Mouse (Mus musculus) E14TG2a.4 (cell line): ENCODE measurements at regions not wholly inside any gene's neighbourhood (a gene's known extent, or its start where the extent isn't known, plus 50 kb on each side); places are given as distances from the start of the nearest gene placed in this dataset.
A peak's percentile ranks its signal among the peaks of the same experiment; 100 is the strongest.

Source experiments
- H3K27me3 ChIP-seq: 2 replicates; pipeline ENCODE4 v1.6.1; 2014; ENCODE audit warnings: low read length, control low read depth; ENCODE audit not compliant: insufficient read depth
- H3K36me3 ChIP-seq: 2 replicates; pipeline ENCODE4 v1.6.1; 2014; ENCODE audit warnings: low read length, control low read depth; ENCODE audit not compliant: insufficient read depth
- H3K4me1 ChIP-seq: replicated peaks from 2 replicates; pipeline ENCODE4 v1.6.1; 2014; ENCODE audit warnings: low read depth, low read length, control low read depth
- H3K4me3 ChIP-seq: replicated peaks from 2 replicates; pipeline ENCODE4 v1.5.1; 2014; ENCODE audit warnings: mild to moderate bottlenecking, low read length
- H3K9me3 ChIP-seq: 2 replicates; pipeline ENCODE4 v1.6.1; 2014; ENCODE audit warnings: low read length, control low read depth
- CTCF ChIP-seq: conservative IDR thresholded peaks from 2 replicates; pipeline ENCODE4 v1.5.1; 2014; ENCODE audit warnings: low read length
- NANOG ChIP-seq: IDR thresholded peaks from 2 replicates; pipeline ENCODE4 v1.6.1; 2014; ENCODE audit warnings: borderline replicate concordance, low read length, mixed read lengths
- POU5F1 ChIP-seq: IDR thresholded peaks from 2 replicates; pipeline ENCODE4 v1.6.1; 2014; ENCODE audit warnings: low read length, borderline replicate concordance

DNA sequence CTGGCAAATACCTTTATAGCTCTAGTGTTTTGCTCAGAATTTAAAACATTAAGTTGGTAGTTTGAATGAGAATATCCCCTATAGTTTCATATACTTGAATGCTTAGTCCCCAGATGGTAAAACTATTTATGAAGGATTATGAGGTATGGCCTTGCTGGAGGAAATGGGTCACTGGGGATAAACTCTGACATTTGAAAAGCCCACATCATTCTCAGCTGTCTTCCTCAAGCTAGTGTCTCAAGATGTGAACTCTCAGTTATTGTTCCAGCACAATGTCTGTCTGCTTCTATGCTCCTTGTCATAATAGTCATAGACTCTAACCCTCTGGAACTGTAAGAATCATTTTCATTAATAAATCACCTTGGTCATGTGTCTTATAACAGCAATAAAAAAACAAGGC is 2004.1 kb upstream of the Gm8797 start:
- Histone ChIP-seq H3K4me3 (no peak overlapping the region), H3K4me1 (no peaks in the 10 kb centered on the region), H3K36me3 (no peaks in the 10 kb centered on the region), H3K27me3 (no peaks in the 10 kb centered on the region), H3K9me3 (no peaks in the 10 kb centered on the region)
- no peak for TF ChIP-seq POU5F1
- TF ChIP-seq NANOG, result no peak
- no peak for TF ChIP-seq CTCF

DNA sequence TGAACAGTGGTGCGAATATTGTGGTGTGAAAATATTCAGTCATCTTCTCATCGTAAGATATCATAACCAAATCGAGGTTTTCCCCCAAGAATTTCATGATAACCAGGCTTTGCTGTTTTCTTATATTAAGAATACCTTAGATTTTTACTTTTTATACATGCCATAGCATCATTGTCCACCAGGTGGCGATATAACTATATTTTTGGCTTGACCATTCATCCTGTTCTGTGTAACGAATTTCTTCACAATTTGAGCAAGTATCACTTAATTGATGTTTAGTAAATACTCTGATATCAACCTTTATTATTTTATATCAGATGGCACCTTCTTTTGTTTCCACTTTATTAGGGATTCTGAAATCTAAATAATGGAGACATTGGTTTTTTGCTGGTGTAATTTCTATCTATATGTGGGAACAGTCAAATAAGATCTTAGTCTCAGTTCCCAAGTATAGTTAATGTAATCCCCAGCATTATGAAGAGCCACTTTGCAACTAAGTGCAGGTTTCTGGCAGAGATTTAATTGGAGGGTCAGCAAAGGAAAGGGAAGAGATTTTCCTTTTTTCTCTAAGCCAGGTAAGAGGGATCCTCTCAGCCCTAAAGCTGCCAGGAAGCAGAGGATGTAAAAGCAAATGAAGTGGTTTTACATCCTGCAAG is 1998.9 kb upstream of the Gm8797 start:
- Histone ChIP-seq H3K27me3 (no peaks in the 10 kb centered on the region), H3K4me3 (no peak overlapping the region), H3K9me3 (no peaks in the 10 kb centered on the region), H3K4me1 (no peaks in the 10 kb centered on the region), H3K36me3 (no peaks in the 10 kb centered on the region)
- TF ChIP-seq POU5F1 (no peak), CTCF (peak; percentile 72), NANOG (no peak)

GRCm38 (mm10) chr3:3761346-3761745 is 1989.3 kb upstream of the Gm8797 start:
- Histone ChIP-seq H3K4me1 (no peaks in the 10 kb centered on the region), H3K9me3 (no peaks in the 10 kb centered on the region), H3K36me3 (no peaks in the 10 kb centered on the region), H3K4me3 (no peak overlapping the region), H3K27me3 (no peaks in the 10 kb centered on the region)
- TF ChIP-seq POU5F1, result no peak
- no peak for TF ChIP-seq CTCF
- no peak for TF ChIP-seq NANOG

- Histone ChIP-seq H3K36me3 (no peaks in the 10 kb centered on the region), H3K27me3 (no peaks in the 10 kb centered on the region), H3K4me3 (no peak overlapping the region), H3K4me1 (no peaks in the 10 kb centered on the region), H3K9me3 (no peaks in the 10 kb centered on the region)
- no peak for TF ChIP-seq NANOG
- TF ChIP-seq CTCF, result no peak
- TF ChIP-seq POU5F1, result no peak
These were observed 1966.4 kb upstream of the Gm8797 start for GRCm38 (mm10) chr3:3784200-3784599.

GRCm38 (mm10) chr3:3786039-3786438 is 1964.6 kb upstream of the Gm8797 start:
- no peak overlapping the region for H3K4me3 ChIP-seq
- no peaks in the 10 kb centered on the region for H3K9me3 ChIP-seq
- H3K27me3 ChIP-seq, result no peaks in the 10 kb centered on the region
- no peaks in the 10 kb centered on the region for H3K4me1 ChIP-seq
- TF ChIP-seq CTCF (no peak), NANOG (no peak)
- no peaks in the 10 kb centered on the region for H3K36me3 ChIP-seq

DNA sequence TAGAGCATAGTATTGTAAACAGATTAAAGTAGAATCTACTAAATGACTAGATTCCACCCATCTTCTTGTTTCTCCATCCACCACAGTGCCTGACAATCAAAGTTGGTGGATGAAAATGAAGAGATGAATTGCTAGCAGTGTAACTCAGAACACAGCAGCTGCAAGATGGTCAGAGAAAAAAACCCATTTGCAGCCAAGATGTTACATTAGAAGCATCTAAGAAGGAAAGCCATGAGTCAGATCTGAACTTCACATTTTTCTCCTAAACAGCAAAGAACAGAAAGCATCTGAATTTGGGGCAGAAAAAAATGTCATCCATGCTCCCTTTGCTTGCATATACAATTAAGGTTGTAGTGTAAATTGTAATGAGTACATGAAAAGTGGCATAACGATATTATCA is 1942.8 kb upstream of the Gm8797 start:
- no peaks in the 10 kb centered on the region for H3K36me3 ChIP-seq
- H3K4me3 ChIP-seq, result no peak overlapping the region
- TF ChIP-seq NANOG, result no peak
- no peak for TF ChIP-seq CTCF
- no peak for TF ChIP-seq POU5F1
- H3K27me3 ChIP-seq, result no peaks in the 10 kb centered on the region
- H3K4me1 ChIP-seq, result no peaks in the 10 kb centered on the region
- no peaks in the 10 kb centered on the region for H3K9me3 ChIP-seq

DNA sequence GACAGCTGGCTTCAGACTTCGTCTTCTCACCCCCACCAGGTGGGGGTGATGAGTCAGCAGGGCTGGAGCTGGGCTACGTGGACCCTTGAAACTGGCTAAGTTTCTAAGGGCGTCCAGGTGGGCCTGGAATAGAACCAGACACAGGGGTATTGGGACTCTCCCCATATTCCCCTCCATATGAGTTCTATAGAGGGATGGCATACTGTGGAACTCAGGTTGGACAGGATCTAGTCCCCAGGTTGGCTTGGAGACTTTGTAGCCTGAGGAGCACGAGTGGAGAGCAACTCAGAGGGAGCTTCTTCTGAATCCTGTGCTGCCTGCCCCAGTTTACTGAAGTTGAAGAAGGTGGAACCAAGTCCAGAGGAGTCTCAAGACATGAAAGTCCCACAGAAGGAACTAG is 1921.6 kb upstream of the Gm8797 start:
- H3K4me1 ChIP-seq, result no peaks in the 10 kb centered on the region
- TF ChIP-seq NANOG (no peak), POU5F1 (no peak), CTCF (no peak)

DNA sequence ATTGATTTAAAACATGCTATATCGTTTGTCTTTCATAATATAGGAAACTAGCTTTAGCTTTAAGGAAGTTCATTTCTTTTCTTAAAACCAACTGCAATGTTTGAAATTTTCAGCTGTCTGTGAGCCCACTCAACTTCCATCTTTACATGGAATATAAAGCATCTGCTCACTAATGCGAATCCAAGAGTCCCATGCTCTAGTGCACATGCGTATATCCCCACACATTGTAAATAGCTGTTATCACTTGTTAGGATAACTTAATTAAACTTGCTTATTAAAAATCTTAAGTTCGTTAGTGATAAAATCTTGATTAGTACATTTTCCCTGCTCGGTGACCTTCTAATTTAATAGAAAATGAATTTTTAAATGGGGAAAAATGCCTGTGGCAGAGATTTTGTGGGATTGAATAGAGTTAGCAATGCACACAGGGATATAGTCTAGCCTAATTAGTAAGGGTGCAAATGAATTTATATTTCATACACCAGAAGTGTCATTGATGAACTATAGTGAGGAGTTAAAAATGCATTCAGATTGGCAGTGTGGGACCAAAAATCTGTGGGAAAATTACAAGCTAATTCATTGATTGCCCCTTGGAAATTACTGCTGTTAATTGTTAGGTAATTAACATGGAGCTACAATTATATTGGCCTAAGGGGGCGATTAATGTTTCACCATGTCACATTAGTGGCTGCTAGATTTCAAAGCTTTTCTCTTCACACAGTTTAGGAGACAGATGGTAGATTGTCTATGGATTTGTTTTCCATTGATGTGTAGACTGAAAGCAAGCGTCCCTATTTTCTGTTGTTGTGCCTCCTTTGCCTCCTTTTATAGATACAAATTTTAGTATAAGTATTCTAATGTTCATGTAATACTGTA is 1919.0 kb upstream of the Gm8797 start:
- no peaks in the 10 kb centered on the region for H3K4me1 ChIP-seq
- no peaks in the 10 kb centered on the region for H3K36me3 ChIP-seq
- H3K9me3 ChIP-seq, result peaks cover 3% of the 10 kb centered on the region
- H3K27me3 ChIP-seq, result no peaks in the 10 kb centered on the region
- H3K4me3 ChIP-seq, result no peak overlapping the region
- no peak for TF ChIP-seq CTCF

More for the DNA sequence above, 1921.6 kb upstream of the Gm8797 start:
- H3K27me3 ChIP-seq, result no peaks in the 10 kb centered on the region
- no peak overlapping the region for H3K4me3 ChIP-seq
- peaks cover 19% of the 10 kb centered on the region for H3K9me3 ChIP-seq
- no peaks in the 10 kb centered on the region for H3K36me3 ChIP-seq
